Mouse (Mus musculus) myocyte (in vitro differentiated cells): ENCODE data around the gene Rel. TPM values are rescaled to one million over a fixed set of nuclear protein-coding genes. Genes with fewer than 3 reads are reported as not detected.

ENCODE experiments used
- H3K27me3 ChIP-seq: one replicate; pipeline ENCODE4 v1.6.1; 2011; ENCODE audit not compliant: control insufficient read depth, insufficient read depth, insufficient read length
- H3K36me3 ChIP-seq: one replicate; pipeline ENCODE4 v1.6.1; 2011; ENCODE audit not compliant: control insufficient read depth, insufficient read depth
- H3K4me2 ChIP-seq: one replicate; pipeline ENCODE4 v1.6.1; 2011; ENCODE audit warnings: low read depth, control low read depth
- H3K4me3 ChIP-seq: one replicate; pipeline ENCODE4 v1.5.1; 2011; ENCODE audit warnings: mild to moderate bottlenecking, control low read depth, moderate library complexity
- H3K79me2 ChIP-seq: one replicate; pipeline ENCODE4 v1.6.1; 2011; ENCODE audit not compliant: control insufficient read depth, insufficient read depth
- H3ac ChIP-seq: one replicate; pipeline ENCODE4 v1.6.1; 2011; ENCODE audit not compliant: control insufficient read depth, insufficient read length
- CEBPB ChIP-seq: IDR thresholded peaks from 2 replicates; pipeline ENCODE4 v1.6.1; 2011; ENCODE audit warnings: mild to moderate bottlenecking, moderate library complexity; ENCODE audit not compliant: poor library complexity, insufficient read depth, severe bottlenecking
- E2F4 ChIP-seq: IDR thresholded peaks from one replicate; pipeline ENCODE4 v1.6.1; 2011; ENCODE audit warnings: mild to moderate bottlenecking, control low read depth, moderate library complexity; ENCODE audit not compliant: insufficient read depth
- MAX ChIP-seq: IDR thresholded peaks from one replicate; pipeline ENCODE4 v1.6.1; 2011; ENCODE audit warnings: low read depth, mild to moderate bottlenecking, control low read depth
- MYOD1 ChIP-seq, 3 experiments: IDR thresholded peaks; one replicate each; pipeline ENCODE4 v1.6.1; 2011; ENCODE audit warnings: control low read depth in 2 of 3, low read depth in 2 of 3, mild to moderate bottlenecking in 2 of 3, moderate library complexity in 1 of 3; ENCODE audit not compliant: insufficient read length in 2 of 3, control insufficient read depth in 1 of 3
- MYOG ChIP-seq, 3 experiments: IDR thresholded peaks; one replicate each; pipeline ENCODE4 v1.6.1; 2011; ENCODE audit warnings: control low read depth in 2 of 3, low read depth in 2 of 3, mild to moderate bottlenecking in 2 of 3; ENCODE audit not compliant: insufficient read length in 2 of 3, control insufficient read depth in 1 of 3, insufficient read depth in 1 of 3
- POLR2A ChIP-seq: IDR thresholded peaks from one replicate; pipeline ENCODE4 v1.6.1; 2011; ENCODE audit warnings: low read depth, mild to moderate bottlenecking, control low read depth, moderate library complexity; ENCODE audit not compliant: insufficient read length
- POLR2AphosphoS2 ChIP-seq: IDR thresholded peaks from one replicate; pipeline ENCODE4 v1.6.1; 2011; ENCODE audit warnings: low read depth, control low read depth; ENCODE audit not compliant: insufficient read length
- REST ChIP-seq: IDR thresholded peaks from one replicate; pipeline ENCODE4 v1.6.1; 2011; ENCODE audit warnings: mild to moderate bottlenecking, control low read depth, moderate library complexity; ENCODE audit not compliant: insufficient read depth, insufficient read length
- SRF ChIP-seq: IDR thresholded peaks from one replicate; pipeline ENCODE4 v1.6.1; 2011; ENCODE audit warnings: low read depth; ENCODE audit not compliant: control insufficient read depth, insufficient read length
- TCF12 ChIP-seq: IDR thresholded peaks from one replicate; pipeline ENCODE4 v1.6.1; 2011; ENCODE audit warnings: mild to moderate bottlenecking, control low read depth; ENCODE audit not compliant: poor library complexity, insufficient read depth, severe bottlenecking
- TCF3 ChIP-seq: IDR thresholded peaks from one replicate; pipeline ENCODE4 v1.6.1; 2011; ENCODE audit warnings: low read depth, control low read depth; ENCODE audit not compliant: insufficient read length
- USF1 ChIP-seq: IDR thresholded peaks from one replicate; pipeline ENCODE4 v1.6.1; 2011; ENCODE audit warnings: low read depth, mild to moderate bottlenecking, control low read depth, moderate library complexity
- polyA plus RNA-seq: library from polyadenylated mRNA; unstranded; fragments of >200 nt; fragmentation: generic; extraction: Trizol; gene quantifications from one replicate; pipeline ENCODE4 v1.2.1, GENCODE M21; 2012; ENCODE audit warnings: missing spikeins

The Rel gene
- polyA plus RNA-seq, 1 experiment = 0.76 TPM

DNA sequence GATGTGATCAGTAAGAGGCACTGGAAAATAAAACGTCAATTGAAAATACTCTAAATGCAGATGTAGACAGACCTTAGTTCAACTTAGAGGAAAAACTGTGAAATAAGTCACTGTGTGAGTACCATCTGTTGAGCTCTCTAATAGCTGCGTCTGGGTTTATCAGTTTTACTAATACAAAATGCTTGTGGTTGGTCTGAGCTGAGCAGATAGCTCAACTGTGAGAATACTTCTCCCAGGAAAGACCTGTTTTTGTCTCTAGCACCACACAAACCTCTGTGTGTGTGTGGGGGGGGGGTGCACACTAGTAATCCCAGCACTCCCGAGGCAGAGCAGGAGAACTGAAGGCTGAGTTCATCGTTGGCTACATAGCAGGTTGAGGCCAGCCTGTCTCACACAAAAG is 29.9 kb downstream of the Rel start:
- Histone ChIP-seq H3K79me2 (no peaks in the 10 kb centered on the region), H3K4me2 (no peak overlapping the region), H3K27me3 (no peaks in the 10 kb centered on the region), H3K36me3 (peaks cover 19% of the 10 kb centered on the region), H3K4me3 (no peak overlapping the region), H3ac (no peak overlapping the region)
- TF ChIP-seq POLR2AphosphoS2 (no peak), MAX (no peak), SRF (no peak), USF1 (no peak), E2F4 (no peak), REST (no peak), POLR2A (no peak), TCF12 (no peak), CEBPB (no peak), MYOD1 (IDR thresholded peaks at IDR 0.05; ENCODE audit: control insufficient read depth in 1 of 3, insufficient read length in 2 of 3, low read depth in 2 of 3) (no peak), MYOG (IDR thresholded peaks at IDR 0.05; ENCODE audit: control insufficient read depth in 1 of 3, insufficient read depth in 1 of 3, insufficient read length in 2 of 3, low read depth in 2 of 3) (no peak)

DNA sequence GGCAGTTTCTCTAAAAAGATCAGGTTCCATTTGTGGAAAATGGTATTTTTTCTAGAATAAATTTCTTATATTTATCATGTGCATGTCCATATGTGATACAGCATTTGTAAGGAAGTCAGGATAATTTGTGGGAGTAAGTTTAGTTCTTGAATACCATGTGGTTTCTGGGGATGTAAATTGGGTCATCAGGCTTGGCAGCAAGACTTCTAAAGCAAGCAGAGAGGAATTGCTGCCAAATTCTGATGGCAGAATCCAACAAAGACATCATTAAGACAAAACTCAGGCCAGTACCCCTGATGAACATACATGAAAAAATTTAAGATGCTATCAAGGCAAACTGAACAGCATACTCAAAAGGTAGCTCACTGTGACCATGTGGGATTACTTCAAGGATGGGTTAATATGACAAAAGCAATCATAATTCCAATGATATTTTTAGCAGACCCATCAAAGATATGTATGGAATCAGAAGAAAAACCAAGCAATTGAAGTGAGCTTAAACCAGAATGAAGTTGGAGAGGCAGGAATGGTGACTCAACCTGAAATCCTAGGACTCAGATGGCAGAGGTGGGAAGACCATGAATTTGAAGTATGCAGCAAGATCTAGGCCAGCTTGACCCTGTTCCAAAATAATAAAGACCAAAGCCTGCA is 34.8 kb downstream of the Rel start:
- H3K4me3 ChIP-seq = no peak overlapping the region
- H3K27me3 ChIP-seq = no peaks in the 10 kb centered on the region
- H3ac ChIP-seq = no peak overlapping the region

DNA sequence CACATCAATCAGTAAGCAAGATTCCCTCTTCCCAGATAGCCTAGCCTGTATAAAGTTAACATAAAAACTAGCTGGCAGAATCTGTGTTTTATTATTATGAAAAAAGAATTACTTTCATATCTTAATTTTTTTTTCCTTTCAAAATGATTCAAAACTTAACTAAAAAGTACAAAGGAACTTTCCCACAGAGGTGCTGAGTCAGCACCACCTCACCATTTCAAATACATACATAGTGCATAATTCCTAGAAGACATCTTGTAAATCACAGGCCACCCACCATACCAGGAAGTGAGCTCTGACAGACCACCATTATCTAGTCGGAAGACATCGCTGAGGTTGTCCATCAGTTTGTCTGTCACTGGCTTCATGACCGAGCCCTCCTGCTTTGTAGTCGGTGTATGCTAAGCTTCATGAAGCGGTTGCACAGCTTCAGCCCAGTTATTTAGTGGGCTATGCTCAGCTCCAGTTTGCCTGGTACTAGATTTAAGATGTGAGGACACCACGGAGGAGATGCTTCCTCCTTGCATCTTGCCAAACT is 36.0 kb downstream of the Rel start:
- H3K4me3 ChIP-seq = no peak overlapping the region
- no peaks in the 10 kb centered on the region for H3K27me3 ChIP-seq
- no peak for TF ChIP-seq USF1
- TF ChIP-seq MYOD1 (IDR thresholded peaks at IDR 0.05; ENCODE audit: control insufficient read depth in 1 of 3, insufficient read length in 2 of 3, low read depth in 2 of 3) = no peak
- TF ChIP-seq TCF12 = no peak
- no peak for TF ChIP-seq CEBPB
- TF ChIP-seq POLR2AphosphoS2 = no peak
- TF ChIP-seq SRF = no peak
- no peak for TF ChIP-seq MYOG (IDR thresholded peaks at IDR 0.05; ENCODE audit: control insufficient read depth in 1 of 3, insufficient read depth in 1 of 3, insufficient read length in 2 of 3, low read depth in 2 of 3)
- TF ChIP-seq TCF3 = no peak
- H3K36me3 ChIP-seq = peaks cover 6% of the 10 kb centered on the region
- no peaks in the 10 kb centered on the region for H3K79me2 ChIP-seq
- no peak overlapping the region for H3ac ChIP-seq
- H3K4me2 ChIP-seq = no peak overlapping the region

More for the DNA sequence above, 34.8 kb downstream of the Rel start:
- H3K4me2 ChIP-seq = no peak overlapping the region
- no peaks in the 10 kb centered on the region for H3K79me2 ChIP-seq
- peaks cover 6% of the 10 kb centered on the region for H3K36me3 ChIP-seq
- TF ChIP-seq POLR2A = no peak
- no peak for TF ChIP-seq MAX
- TF ChIP-seq USF1 = no peak
- TF ChIP-seq SRF = no peak

DNA sequence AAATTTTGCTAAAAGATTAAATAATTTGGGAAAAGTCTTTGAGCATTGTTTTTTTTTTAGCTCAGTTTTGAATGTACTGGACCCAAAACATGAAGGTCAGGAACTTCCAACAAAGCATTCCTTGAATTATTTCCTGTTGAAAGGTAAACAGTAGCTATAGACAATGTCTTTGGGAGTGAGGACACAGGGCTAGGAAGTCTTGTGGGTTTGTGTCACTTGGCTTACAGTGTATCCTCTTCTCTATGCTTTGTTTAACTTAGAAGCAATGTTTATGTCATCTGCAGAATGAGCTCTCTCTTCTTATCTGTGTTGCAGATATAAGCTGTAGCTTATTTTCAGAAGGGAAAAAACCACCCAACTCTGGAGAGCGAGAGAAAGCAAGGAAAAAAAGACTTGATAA is 37.9 kb downstream of the Rel start:
- Histone ChIP-seq H3ac (no peak overlapping the region), H3K4me2 (no peak overlapping the region), H3K4me3 (no peak overlapping the region), H3K27me3 (no peaks in the 10 kb centered on the region), H3K36me3 (peaks cover 15% of the 10 kb centered on the region), H3K79me2 (no peaks in the 10 kb centered on the region)
- TF ChIP-seq MYOG (IDR thresholded peaks at IDR 0.05; ENCODE audit: control insufficient read depth in 1 of 3, insufficient read depth in 1 of 3, insufficient read length in 2 of 3, low read depth in 2 of 3) = no peak
- no peak for TF ChIP-seq MYOD1 (IDR thresholded peaks at IDR 0.05; ENCODE audit: control insufficient read depth in 1 of 3, insufficient read length in 2 of 3, low read depth in 2 of 3)
- no peak for TF ChIP-seq TCF3
- no peak for TF ChIP-seq REST
- TF ChIP-seq POLR2A = no peak
- no peak for TF ChIP-seq USF1
- no peak for TF ChIP-seq MAX
- TF ChIP-seq CEBPB = no peak
- TF ChIP-seq POLR2AphosphoS2 = no peak
- TF ChIP-seq SRF = no peak
- no peak for TF ChIP-seq E2F4
- no peak for TF ChIP-seq TCF12

DNA sequence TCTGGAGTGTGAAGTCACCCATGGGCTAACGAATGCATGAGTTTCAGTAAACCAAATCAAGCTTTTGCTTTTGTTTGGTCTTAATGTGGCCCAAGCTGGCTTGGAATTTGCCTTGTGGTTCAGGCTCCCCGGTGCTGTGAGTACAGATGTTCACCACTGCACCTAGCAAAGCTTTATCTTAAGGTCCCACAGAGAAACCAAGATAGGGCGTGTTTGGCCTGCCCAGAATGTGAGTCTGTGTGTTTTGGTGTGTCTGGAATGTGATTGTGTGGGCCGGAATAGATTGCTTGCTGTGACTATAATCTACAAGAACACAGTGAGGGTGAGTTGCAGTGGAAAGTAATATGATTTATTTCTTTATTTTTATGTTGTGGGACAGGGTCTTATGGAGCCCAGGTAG is 40.6 kb downstream of the Rel start:
- Histone ChIP-seq H3ac (no peak overlapping the region), H3K27me3 (no peaks in the 10 kb centered on the region), H3K36me3 (peaks cover 27% of the 10 kb centered on the region), H3K79me2 (no peaks in the 10 kb centered on the region), H3K4me3 (no peak overlapping the region), H3K4me2 (no peak overlapping the region)
- TF ChIP-seq MYOD1 (IDR thresholded peaks at IDR 0.05; ENCODE audit: control insufficient read depth in 1 of 3, insufficient read length in 2 of 3, low read depth in 2 of 3) = no peak
- TF ChIP-seq POLR2AphosphoS2 = no peak
- TF ChIP-seq TCF12 = no peak
- TF ChIP-seq POLR2A = no peak
- TF ChIP-seq USF1 = no peak
- TF ChIP-seq MYOG (IDR thresholded peaks at IDR 0.05; ENCODE audit: control insufficient read depth in 1 of 3, insufficient read depth in 1 of 3, insufficient read length in 2 of 3, low read depth in 2 of 3) = no peak
- no peak for TF ChIP-seq CEBPB
- TF ChIP-seq SRF = no peak
- TF ChIP-seq TCF3 = no peak
- TF ChIP-seq REST = no peak
- no peak for TF ChIP-seq E2F4
- no peak for TF ChIP-seq MAX
